Mouse (Mus musculus) heart, adult 18-20 months (tissue): Measurements from ENCODE around the gene Mcub. TPM values are rescaled to one million over a fixed set of nuclear protein-coding genes. Genes with fewer than 3 reads are reported as not detected.
A peak's percentile ranks its signal among the peaks of the same experiment; 100 is the strongest.

ENCODE experiments used
- DNase-seq, 2 experiments: peaks; one replicate each; pipeline ENCODE4 v3.0.0; 2021 to 2022; ENCODE audit warnings: mixed read lengths in 1 of 2
- total RNA-seq, 2 experiments: library from RNA; stranded (reverse); gene quantifications; 2 replicates each; pipeline ENCODE4 v1.2.3; 2021

Gene Mcub
- total RNA-seq, 2 experiments from 2014 or later = 1.6 to 2.4 TPM

GRCm38 (mm10) chr3:129949158-129949773, 20.7 kb downstream of the Mcub start:
- peak in 1 of 2 experiments; percentile 23 for DNase-seq

DNA sequence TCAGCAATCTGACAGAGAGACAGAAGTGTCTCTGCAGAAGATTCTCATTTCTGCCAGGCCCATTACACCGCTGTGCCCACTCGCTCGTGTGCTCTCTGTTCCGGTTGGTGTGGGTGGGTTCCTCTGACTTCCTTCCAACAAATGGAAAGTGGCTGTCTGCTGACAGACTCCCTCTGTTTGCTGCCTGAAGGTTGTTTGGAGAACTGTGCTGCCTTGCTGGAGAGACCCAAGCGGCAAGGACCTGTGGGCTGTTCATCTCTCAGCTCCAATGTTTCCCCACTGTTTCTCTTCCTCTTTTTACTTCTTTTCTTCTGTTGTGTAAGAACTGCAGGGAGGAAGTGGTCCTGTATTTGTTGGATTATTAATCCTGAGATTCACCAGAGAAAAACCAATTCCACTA, 21.6 kb downstream of the Mcub start:
- DNase-seq = peak; percentile 19 to 64

- no peak for DNase-seq
Measured at GRCm38 (mm10) chr3:129946217-129946914, 23.6 kb downstream of the Mcub start.

DNA sequence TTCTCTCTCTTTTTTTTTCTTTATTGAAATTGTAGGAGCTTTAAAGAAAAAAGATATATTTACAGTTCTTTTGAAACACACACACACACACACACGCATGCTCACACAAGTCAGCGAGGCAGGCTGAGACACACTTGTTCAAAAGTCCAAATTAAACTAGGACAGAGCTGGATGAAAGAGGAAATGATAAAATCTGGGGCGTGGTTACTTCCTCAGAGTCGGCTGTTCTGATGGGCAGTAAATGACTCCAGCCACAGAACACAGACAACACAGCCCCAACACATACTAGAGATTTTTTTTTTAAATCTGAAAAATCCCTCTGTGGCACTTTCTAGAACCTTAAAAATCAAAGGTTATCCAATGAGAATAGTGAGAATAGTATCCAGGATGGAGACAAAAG, 26.2 kb downstream of the Mcub start:
- peak in 1 of 2 experiments; percentile 35 for DNase-seq

DNA sequence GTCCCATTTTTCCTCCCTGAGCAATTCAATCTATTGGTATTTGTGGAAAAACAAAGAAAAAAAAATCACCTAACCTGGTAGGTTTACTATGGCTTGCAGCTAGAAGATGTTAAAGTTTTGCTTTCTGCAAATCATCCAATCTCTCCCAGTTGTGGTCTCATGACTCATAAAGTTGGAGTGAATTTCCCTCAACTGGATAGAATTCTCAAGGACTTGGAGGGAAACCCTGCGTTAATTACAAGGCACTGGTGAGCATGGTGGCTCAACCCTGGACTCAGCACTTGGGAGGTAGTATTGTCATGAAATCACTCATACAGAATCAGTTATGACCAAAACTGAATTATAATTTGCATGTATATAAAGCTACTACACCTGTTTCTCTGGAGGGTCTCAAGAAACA, 28.7 kb downstream of the Mcub start:
- no peak for DNase-seq

- DNase-seq = no peak
Measured at GRCm38 (mm10) chr3:129940780-129941179, 29.2 kb downstream of the Mcub start.

- no peak for DNase-seq
Measured at GRCm38 (mm10) chr3:129939058-129939457, 30.9 kb downstream of the Mcub start.

DNA sequence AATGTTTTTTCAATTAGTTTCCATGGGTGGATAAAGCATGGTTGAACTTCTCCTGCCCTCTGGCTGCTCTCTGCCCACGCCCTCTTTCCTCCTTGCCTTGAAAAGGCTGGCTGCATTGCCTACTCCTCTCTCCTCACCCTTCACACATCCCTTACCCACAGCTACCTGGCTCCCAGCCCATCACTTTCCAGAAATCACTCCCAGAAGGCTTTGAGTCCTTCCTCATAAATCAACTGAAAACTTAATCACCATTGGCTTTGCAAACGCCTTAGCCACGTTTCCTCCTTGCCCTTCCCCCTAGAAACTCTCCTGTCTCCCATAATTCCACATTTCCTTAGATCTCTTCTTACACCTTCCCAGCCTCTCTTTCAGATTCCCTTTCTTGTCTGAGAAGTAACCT, 32.2 kb downstream of the Mcub start:
- DNase-seq = peak; percentile 13 to 16

DNA sequence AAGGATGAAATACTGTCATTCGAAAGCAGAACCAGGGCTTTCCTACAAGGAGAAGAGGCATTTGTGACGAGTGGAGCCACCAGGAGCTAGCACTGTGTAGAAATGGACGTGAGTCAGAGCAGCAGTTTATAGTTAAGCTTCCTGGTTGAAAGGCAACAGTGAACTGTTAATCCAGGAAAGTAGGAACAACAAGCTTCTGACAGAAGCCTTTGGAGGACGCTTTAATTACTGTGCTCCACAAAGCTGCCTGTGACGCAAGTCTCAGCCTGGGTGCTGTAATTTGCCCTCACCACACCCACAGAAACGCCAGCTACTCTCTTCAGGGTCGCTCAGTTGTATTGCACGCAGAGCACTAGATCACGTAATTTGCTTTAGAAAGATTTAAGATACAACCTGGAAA, 33.4 kb downstream of the Mcub start:
- DNase-seq = peak in 1 of 2 experiments; percentile 17

GRCm38 (mm10) chr3:129932443-129932842, 37.6 kb downstream of the Mcub start:
- DNase-seq = no peak

- DNase-seq = peak; percentile 41 to 58
Measured at GRCm38 (mm10) chr3:129930213-129930778, 39.7 kb downstream of the Mcub start.

- DNase-seq = no peak
Measured at GRCm38 (mm10) chr3:129925861-129926260, 44.1 kb downstream of the Mcub start.

DNA sequence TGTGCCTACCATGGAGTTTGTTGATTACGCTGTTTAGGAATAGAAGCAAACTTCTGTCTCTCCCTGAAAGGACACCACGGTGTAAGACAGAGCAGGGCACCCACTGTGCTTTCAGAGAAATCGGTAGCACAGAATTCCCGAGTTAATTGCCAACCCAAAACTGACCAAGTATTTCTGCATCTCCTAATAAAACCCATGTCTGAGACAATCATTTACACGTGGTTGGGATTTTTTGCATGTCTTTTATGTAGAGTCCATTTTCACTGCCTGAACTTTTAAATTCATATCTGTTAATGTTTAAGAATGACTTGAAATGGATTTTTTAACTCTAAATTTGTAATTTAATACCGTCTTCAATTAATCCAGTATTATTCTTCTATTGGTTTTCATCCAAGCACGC, 46.4 kb downstream of the Mcub start:
- DNase-seq = no peak

DNA sequence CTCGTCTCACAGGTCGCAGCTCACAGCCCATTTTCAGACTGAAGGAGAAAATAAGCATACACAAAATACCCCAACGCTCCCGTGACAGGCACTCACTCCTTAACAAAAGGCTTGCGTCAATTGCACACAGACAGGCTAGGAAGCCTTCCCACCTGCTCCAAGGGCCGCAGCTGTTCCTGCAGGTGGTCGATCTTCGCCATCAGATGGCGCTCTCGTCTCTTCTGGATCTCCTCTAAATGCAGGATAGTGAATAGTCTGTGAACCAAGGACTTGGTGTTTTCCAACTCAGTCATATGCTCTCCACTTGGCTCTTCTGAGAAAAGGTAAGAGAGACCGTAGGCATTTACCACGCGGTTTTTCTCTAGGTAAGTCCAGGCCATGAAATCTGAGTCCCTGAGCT, 51.6 kb downstream of the Mcub start:
- DNase-seq = peak; percentile 52 to 75

GRCm38 (mm10) chr3:129917424-129917823, 52.6 kb downstream of the Mcub start:
- no peak for DNase-seq

- DNase-seq = no peak
Measured at GRCm38 (mm10) chr3:129913241-129913640, 56.8 kb downstream of the Mcub start.

DNA sequence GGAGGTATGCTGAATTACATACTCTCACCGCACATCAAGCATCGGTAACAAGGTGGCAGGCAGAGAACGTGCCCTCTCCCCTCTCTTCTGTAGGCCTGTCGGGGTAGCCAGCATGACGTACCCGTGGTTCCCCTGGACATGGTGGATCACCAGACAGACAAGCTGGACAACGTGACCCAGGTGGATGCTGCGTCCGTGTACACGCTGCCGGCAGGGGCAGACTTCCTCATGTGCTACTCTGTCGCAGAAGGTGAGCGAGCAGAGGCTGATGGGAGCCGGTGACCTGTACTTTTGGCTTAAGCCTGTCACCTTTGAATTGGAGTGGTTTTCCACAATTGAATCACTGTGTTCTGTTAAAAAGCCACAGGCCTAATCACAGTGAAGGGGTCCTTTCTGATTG, 58.0 kb downstream of the Mcub start:
- no peak for DNase-seq

DNA sequence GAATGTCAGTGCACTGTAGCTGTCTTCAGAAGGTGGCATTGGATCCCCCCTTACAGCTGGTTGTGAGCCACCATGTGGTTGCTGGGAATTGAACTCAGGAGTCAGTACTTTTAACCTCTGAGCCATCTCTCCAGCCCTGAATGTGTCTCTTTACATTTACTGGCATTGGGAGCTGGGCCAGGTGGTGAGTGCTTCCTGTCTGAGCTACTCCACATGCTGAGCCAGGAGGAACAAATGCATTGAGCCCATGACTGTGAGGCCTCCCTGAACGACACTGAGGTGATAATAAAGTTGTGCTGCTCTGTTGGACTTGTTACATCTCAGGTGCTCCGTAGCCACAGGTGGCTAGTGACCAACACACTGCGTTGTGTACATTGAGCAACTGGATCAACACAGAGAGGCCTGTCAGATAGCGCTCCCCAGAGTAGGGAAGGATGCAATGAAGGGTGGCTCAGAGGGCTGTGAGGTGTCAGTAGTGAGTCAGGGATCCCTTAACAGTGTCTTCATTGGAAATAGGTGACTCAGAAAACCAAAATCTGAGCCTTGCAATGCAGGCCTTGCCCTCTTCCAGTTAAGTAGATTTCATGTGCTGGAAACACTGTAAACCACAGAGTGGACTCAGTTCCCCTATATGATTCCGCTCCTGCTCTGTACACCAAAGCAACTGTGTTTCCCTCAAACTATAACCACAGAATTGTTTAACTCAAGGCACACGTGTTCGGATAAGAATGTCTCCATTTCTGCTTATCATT, 65.4 kb downstream of the Mcub start:
- DNase-seq = no peak

DNA sequence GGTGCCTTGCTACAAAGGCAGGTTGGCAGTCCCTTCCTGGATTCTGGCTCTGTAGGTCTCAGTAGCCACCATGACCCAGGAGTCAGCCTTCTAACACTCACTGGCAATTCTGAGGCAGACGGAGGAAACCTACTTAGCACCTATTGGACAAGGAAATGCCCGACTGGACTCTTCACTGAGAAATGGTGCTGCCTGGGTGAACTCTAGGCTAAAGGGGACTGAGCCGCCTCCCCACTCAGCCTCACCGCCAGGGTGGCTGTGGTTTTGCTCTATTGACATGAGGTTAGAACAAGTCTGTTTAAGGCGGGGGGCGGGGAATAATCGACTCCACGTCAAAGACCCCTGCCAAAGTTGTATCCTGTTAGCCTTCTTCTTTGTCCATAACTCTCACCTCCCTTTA, 66.1 kb downstream of the Mcub start:
- DNase-seq = no peak

GRCm38 (mm10) chr3:129903369-129903768, 66.6 kb downstream of the Mcub start:
- DNase-seq = no peak

- DNase-seq = peak; percentile 88 to 89
Measured at GRCm38 (mm10) chr3:129901271-129901809, 68.7 kb downstream of the Mcub start, which contains the start of gene Casp6. Gene Casp6, plus strand, starts transcription at chr3:129901425.

DNA sequence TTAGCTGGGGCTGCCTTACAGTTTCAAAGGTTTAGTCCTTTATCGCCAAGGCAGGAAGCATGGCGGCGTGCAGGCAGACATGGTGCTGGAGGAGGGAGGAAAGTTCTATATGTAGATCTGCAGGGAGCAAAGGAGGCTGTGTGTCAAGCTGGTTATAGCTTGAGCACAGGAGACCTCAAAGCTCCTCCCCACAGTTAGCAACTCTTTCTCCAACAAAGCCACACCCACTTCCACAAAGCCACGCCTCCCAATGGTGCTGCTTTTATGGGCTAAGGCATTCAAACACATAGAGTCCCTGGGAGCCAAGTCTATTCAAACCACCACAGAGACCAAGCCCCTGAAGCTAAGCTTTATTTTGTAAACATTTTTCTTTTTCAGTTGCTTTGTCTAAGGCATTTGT, 71.1 kb downstream of the Mcub start:
- no peak for DNase-seq

- DNase-seq = peak in 1 of 2 experiments; percentile 13
Measured at GRCm38 (mm10) chr3:129896591-129896990, 73.4 kb downstream of the Mcub start.
